Mouse (Mus musculus): ENCODE measurements at regions not wholly inside any gene's neighbourhood (a gene's known extent, or its start where the extent isn't known, plus 50 kb on each side); places are given as distances from the start of the nearest gene placed in this dataset.

DNA sequence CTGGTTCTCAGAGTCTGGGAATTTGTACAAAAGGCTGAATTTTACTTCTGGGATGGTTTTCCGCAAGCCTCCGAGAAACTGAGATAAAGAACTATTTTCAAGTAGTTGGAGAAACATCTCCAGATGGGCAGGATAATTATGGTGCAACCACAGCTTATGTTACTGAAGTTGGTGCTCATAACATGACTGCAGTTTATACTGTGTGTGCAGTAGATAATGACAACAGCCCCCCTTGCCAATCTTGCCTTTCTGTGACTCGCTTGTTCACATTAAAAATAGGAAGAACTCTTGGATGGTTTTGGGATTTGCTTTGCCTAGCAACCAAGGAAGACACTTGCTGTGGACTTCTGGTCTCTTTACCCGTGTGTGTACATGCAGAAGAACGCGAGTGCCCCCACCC lies 72.4 kb upstream of the Psmd7 start:
- no peak for DNase-seq (ENCODE audit: low spot score)
- no peaks in the 10 kb centered on the region for H3K9me3 ChIP-seq (ENCODE audit: control insufficient read depth, low read length)
- WGBS = 77% methylated on average over 6 of the region's 6 CpGs
- no peak overlapping the region for H3K4me2 ChIP-seq
- no peak overlapping the region for H3K9ac ChIP-seq (ENCODE audit: low read depth, low read length)
- ATAC-seq (replicated peaks; ENCODE audit: low FRiP score) = no peak
- H3K36me3 ChIP-seq (ENCODE audit: control insufficient read depth, insufficient read depth, low read length) = no peaks in the 10 kb centered on the region
- H3K4me1 ChIP-seq (replicated peaks; ENCODE audit: control insufficient read depth, insufficient read depth, low read length) = no peaks in the 10 kb centered on the region
- no peak overlapping the region for H3K27ac ChIP-seq (ENCODE audit: low read depth, low read length)
- no peak overlapping the region for H3K4me3 ChIP-seq (ENCODE audit: low read depth, low read length)
- no peaks in the 10 kb centered on the region for H3K27me3 ChIP-seq (replicated peaks; ENCODE audit: control insufficient read depth, insufficient read depth, low read length)

DNA sequence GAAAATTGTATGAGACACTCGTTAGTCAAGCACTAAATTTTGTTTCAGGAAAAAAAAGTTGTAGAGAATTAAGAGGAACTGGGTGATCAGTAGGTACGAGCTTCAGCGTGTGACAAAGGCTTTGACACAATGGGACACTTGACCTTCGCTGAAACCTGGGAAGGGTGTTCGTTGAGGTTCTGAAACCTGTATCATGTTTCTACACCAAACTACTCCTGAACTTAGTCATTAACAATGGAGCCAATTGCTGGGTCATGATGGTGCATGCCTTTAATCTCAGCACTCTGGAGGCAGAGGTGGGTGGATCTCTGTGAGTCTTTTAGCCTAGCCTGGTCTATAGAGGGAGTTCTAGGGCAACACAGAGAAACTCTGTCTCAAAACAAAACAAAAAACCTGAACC lies 81.3 kb upstream of the Psmd7 start:
- no peak overlapping the region for H3K9ac ChIP-seq (ENCODE audit: low read depth, low read length)
- WGBS = 80% methylated on average over 5 of the region's 5 CpGs
- DNase-seq (ENCODE audit: low spot score) = no peak

DNA sequence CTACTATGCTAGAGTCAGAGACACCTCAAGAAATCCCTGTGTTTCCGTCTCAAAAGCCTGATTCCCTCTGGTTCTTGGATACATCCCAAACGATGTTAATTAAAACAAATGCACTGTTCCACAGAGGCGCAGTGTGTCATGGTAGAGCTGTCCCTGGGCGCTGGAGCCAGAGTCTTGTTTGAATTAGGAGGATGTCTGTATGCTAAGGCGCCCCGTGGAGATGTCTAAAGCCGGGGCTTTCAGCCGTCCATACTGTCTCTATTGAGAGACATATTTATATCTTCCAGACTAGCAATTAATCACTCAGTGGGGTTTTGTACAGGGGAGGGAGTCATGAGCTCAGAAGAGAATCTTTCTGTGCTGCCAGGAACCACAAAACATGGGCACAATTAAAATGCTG lies 83.2 kb upstream of the Psmd7 start:
- Histone ChIP-seq H3K9me3 (ENCODE audit: control insufficient read depth, low read length) (no peaks in the 10 kb centered on the region), H3K4me3 (ENCODE audit: low read depth, low read length) (no peak overlapping the region), H3K4me2 (no peak overlapping the region), H3K9ac (ENCODE audit: low read depth, low read length) (no peak overlapping the region), H3K27ac (ENCODE audit: low read depth, low read length) (no peak overlapping the region), H3K4me1 (replicated peaks; ENCODE audit: control insufficient read depth, insufficient read depth, low read length) (no peaks in the 10 kb centered on the region), H3K36me3 (ENCODE audit: control insufficient read depth, insufficient read depth, low read length) (no peaks in the 10 kb centered on the region), H3K27me3 (replicated peaks; ENCODE audit: control insufficient read depth, insufficient read depth, low read length) (no peaks in the 10 kb centered on the region)
- WGBS = 61% methylated on average over 8 of the region's 8 CpGs
- DNase-seq (ENCODE audit: low spot score) (no peak), ATAC-seq (replicated peaks; ENCODE audit: low FRiP score) (no peak)

More for the DNA sequence above, 81.3 kb upstream of the Psmd7 start:
- H3K4me2 ChIP-seq = no peak overlapping the region
- no peak overlapping the region for H3K27ac ChIP-seq (ENCODE audit: low read depth, low read length)
- no peaks in the 10 kb centered on the region for H3K4me1 ChIP-seq (replicated peaks; ENCODE audit: control insufficient read depth, insufficient read depth, low read length)
- no peak for ATAC-seq (replicated peaks; ENCODE audit: low FRiP score)
- H3K9me3 ChIP-seq (ENCODE audit: control insufficient read depth, low read length) = no peaks in the 10 kb centered on the region
- no peaks in the 10 kb centered on the region for H3K27me3 ChIP-seq (replicated peaks; ENCODE audit: control insufficient read depth, insufficient read depth, low read length)
- no peak overlapping the region for H3K4me3 ChIP-seq (ENCODE audit: low read depth, low read length)
- H3K36me3 ChIP-seq (ENCODE audit: control insufficient read depth, insufficient read depth, low read length) = no peaks in the 10 kb centered on the region

DNA sequence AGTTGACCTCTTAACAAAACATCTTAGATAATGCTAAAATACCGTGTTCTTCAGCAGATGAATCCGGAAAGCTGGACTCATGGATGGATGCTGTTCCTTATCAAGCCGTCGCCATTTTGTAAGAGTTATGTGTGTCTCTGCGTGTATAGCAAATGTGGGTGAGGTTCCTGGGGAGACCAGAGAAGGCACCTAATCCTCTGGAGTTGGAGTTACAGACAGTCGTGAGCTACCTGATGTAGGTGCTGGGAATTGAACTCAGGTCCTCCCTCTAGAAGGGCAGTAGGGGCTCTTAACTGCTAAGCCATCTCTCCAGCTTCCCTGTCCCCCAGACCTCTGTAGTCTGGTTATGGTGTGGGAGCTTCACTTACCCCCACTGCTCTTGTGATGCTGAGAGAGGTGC lies 84.4 kb upstream of the Psmd7 start:
- Histone ChIP-seq H3K4me1 (replicated peaks; ENCODE audit: control insufficient read depth, insufficient read depth, low read length) (no peaks in the 10 kb centered on the region), H3K4me2 (no peak overlapping the region), H3K27ac (ENCODE audit: low read depth, low read length) (no peak overlapping the region), H3K9me3 (ENCODE audit: control insufficient read depth, low read length) (no peaks in the 10 kb centered on the region), H3K9ac (ENCODE audit: low read depth, low read length) (no peak overlapping the region), H3K4me3 (ENCODE audit: low read depth, low read length) (no peak overlapping the region), H3K36me3 (ENCODE audit: control insufficient read depth, insufficient read depth, low read length) (no peaks in the 10 kb centered on the region), H3K27me3 (replicated peaks; ENCODE audit: control insufficient read depth, insufficient read depth, low read length) (no peaks in the 10 kb centered on the region)
- WGBS = 84% methylated on average over 6 of the region's 6 CpGs
- ATAC-seq (replicated peaks; ENCODE audit: low FRiP score) = no peak
- no peak for DNase-seq (ENCODE audit: low spot score)

DNA sequence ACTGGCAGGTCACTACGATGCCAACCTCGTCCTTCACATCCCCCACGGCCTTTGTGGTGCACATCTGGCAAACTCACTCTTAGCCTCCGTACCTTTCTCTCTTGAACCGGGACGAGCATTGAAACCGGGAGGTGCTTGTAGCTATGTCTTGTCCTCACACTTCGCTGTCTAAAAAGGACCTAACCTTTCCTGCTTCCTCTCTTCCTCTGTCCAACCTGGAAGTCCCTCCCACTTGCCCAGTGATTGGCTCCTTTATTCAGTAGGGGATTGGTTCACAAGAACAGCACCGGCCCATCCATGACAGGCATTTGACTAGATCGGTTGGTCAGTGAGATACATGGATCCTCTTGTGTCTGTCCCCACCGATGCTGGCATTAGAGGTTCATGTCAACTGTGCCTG lies 93.8 kb upstream of the Psmd7 start:
- no peak for ATAC-seq (replicated peaks; ENCODE audit: low FRiP score)
- Histone ChIP-seq H3K4me3 (ENCODE audit: low read depth, low read length) (no peak overlapping the region), H3K9me3 (ENCODE audit: control insufficient read depth, low read length) (no peaks in the 10 kb centered on the region), H3K4me2 (no peak overlapping the region), H3K36me3 (ENCODE audit: control insufficient read depth, insufficient read depth, low read length) (no peaks in the 10 kb centered on the region), H3K27ac (ENCODE audit: low read depth, low read length) (no peak overlapping the region), H3K27me3 (replicated peaks; ENCODE audit: control insufficient read depth, insufficient read depth, low read length) (no peaks in the 10 kb centered on the region), H3K4me1 (replicated peaks; ENCODE audit: control insufficient read depth, insufficient read depth, low read length) (no peaks in the 10 kb centered on the region), H3K9ac (ENCODE audit: low read depth, low read length) (no peak overlapping the region)
- 85% methylated on average over 11 of the region's 11 CpGs for WGBS
- no peak for DNase-seq (ENCODE audit: low spot score)

DNA sequence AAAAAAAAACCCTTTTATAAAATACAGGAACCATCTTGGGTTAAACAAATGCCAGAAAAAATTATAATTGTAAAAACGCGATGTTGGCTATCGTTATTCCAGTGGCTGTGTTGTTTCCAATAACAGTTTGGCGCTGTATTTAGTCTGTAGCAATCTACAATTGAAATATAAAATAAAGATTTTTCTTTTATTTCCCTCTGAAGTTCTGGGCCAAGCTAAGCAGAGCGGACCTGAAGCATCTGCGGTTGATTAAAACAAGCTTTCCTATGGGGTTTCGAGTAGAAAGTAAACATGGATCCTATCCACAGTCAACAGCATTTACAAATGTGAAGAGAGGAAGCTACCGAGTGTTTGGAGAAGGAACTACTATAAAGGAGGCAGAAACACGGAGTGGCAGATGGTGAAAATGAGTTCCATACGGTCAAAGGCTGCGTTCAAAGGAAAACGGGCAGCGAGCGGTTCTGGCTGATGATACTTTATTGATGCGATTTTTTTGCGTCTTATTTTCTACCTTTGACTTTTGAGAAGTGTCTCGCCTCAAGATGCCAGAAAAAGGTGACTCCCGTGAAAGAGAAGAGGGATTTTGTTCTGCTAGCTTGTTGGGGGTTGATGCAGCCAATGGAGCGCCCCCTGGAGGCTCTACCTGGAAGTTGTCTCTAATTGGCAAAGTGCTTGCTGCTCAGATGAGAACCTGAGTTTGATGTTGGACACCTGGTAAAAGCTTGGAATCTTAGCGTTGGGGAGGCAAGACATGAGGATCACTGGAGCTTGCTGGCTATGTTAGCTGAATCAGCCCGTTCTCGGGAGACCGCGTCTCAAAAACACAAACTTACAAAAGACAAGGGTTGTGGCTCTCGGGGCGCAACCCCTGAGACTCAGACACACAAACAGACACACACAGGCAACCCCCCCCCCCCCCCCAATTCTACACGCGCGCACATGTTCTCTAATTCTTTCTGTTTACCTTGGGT lies 96.7 kb upstream of the Psmd7 start:
- H3K9me3 ChIP-seq (ENCODE audit: control insufficient read depth, low read length) = no peaks in the 10 kb centered on the region
- H3K4me2 ChIP-seq = no peak overlapping the region
- DNase-seq (ENCODE audit: low spot score) = no peak
- ATAC-seq (replicated peaks; ENCODE audit: low FRiP score) = no peak
- no peak overlapping the region for H3K27ac ChIP-seq (ENCODE audit: low read depth, low read length)
- no peak overlapping the region for H3K9ac ChIP-seq (ENCODE audit: low read depth, low read length)
- no peak overlapping the region for H3K4me3 ChIP-seq (ENCODE audit: low read depth, low read length)
- H3K27me3 ChIP-seq (replicated peaks; ENCODE audit: control insufficient read depth, insufficient read depth, low read length) = no peaks in the 10 kb centered on the region
- no peaks in the 10 kb centered on the region for H3K4me1 ChIP-seq (replicated peaks; ENCODE audit: control insufficient read depth, insufficient read depth, low read length)
- no peaks in the 10 kb centered on the region for H3K36me3 ChIP-seq (ENCODE audit: control insufficient read depth, insufficient read depth, low read length)
- WGBS = 63% methylated on average over 29 of the region's 29 CpGs

DNA sequence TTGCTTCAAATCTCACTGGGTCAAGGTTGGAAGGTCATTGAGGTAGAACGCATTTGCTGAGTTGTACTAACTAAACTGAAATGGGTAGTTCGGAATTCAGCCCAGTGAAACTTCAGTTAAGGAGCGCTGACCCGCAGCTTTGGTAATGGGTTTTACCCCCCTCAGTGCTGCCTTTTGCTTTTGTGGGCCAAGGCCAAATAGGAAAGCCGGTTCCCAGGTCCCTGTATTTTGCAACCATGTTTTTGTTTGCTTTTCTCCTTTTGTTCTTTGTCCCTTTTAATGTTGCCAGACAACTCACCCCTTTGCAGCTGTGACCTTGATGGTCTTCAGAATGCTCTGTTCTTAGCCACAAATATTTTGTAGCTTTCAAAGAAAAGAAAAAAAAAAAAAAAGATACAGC lies 98.7 kb upstream of the Psmd7 start:
- Histone ChIP-seq H3K27me3 (replicated peaks; ENCODE audit: control insufficient read depth, insufficient read depth, low read length) (no peaks in the 10 kb centered on the region), H3K36me3 (ENCODE audit: control insufficient read depth, insufficient read depth, low read length) (no peaks in the 10 kb centered on the region), H3K4me3 (ENCODE audit: low read depth, low read length) (no peak overlapping the region), H3K9ac (ENCODE audit: low read depth, low read length) (no peak overlapping the region), H3K4me1 (replicated peaks; ENCODE audit: control insufficient read depth, insufficient read depth, low read length) (no peaks in the 10 kb centered on the region), H3K4me2 (no peak overlapping the region), H3K27ac (ENCODE audit: low read depth, low read length) (no peak overlapping the region), H3K9me3 (ENCODE audit: control insufficient read depth, low read length) (no peaks in the 10 kb centered on the region)
- DNase-seq (ENCODE audit: low spot score) (no peak), ATAC-seq (replicated peaks; ENCODE audit: low FRiP score) (no peak)
- 72% methylated on average over 5 of the region's 5 CpGs for WGBS

DNA sequence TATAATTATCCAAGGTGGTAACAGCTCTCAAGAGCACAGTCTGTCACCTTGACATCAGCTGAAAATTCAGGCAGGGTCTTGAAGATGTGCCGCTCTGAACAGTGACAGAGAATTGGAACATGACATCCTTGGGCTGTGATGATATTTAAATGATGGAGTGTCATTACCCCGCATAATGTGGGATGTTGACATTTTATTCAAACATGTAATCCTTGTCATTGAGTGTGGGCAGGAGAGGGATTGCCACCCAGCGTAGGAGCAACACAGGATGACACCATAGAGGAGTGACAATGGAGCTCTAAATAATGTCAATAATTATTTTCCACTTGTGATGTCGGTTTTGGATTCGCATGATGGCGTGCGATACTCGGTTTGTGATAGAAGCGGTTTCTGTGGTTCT lies 99.3 kb upstream of the Psmd7 start:
- H3K27me3 ChIP-seq (replicated peaks; ENCODE audit: control insufficient read depth, insufficient read depth, low read length) = no peaks in the 10 kb centered on the region
- no peak for DNase-seq (ENCODE audit: low spot score)
- no peak overlapping the region for H3K4me3 ChIP-seq (ENCODE audit: low read depth, low read length)
- no peak for ATAC-seq (replicated peaks; ENCODE audit: low FRiP score)
- no peak overlapping the region for H3K4me2 ChIP-seq
- H3K9me3 ChIP-seq (ENCODE audit: control insufficient read depth, low read length) = no peaks in the 10 kb centered on the region
- no peak overlapping the region for H3K9ac ChIP-seq (ENCODE audit: low read depth, low read length)
- no peaks in the 10 kb centered on the region for H3K36me3 ChIP-seq (ENCODE audit: control insufficient read depth, insufficient read depth, low read length)
- H3K27ac ChIP-seq (ENCODE audit: low read depth, low read length) = no peak overlapping the region
- no peaks in the 10 kb centered on the region for H3K4me1 ChIP-seq (replicated peaks; ENCODE audit: control insufficient read depth, insufficient read depth, low read length)
- WGBS = 91% methylated on average over 9 of the region's 9 CpGs

DNA sequence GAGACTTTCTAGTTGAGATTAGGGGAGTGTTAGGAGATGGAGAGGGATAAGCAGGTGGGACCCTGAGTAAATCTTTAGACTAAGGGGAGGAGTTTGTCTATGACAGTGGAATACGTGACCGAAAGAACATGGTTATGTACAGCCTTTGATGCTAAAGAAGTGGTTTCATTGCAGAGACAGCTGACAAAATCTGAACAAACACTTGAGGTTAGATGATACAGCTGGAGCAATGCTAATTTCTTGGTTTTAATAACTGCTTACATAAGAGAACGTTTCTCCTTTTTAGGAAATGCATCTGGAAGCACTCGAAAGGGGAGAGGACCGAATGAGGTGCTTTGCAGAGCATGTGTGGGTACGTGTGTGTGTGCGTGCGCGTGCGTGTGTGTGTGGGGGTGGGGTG lies 100.8 kb upstream of the Psmd7 start:
- no peak overlapping the region for H3K4me3 ChIP-seq (ENCODE audit: low read depth, low read length)
- DNase-seq (ENCODE audit: low spot score) (no peak), ATAC-seq (replicated peaks; ENCODE audit: low FRiP score) (no peak)
- H3K4me2 ChIP-seq = no peak overlapping the region
- no peak overlapping the region for H3K9ac ChIP-seq (ENCODE audit: low read depth, low read length)
- H3K27me3 ChIP-seq (replicated peaks; ENCODE audit: control insufficient read depth, insufficient read depth, low read length) = no peaks in the 10 kb centered on the region
- no peak overlapping the region for H3K27ac ChIP-seq (ENCODE audit: low read depth, low read length)
- 93% methylated on average over 10 of the region's 10 CpGs for WGBS
- no peaks in the 10 kb centered on the region for H3K9me3 ChIP-seq (ENCODE audit: control insufficient read depth, low read length)
- no peaks in the 10 kb centered on the region for H3K36me3 ChIP-seq (ENCODE audit: control insufficient read depth, insufficient read depth, low read length)
- H3K4me1 ChIP-seq (replicated peaks; ENCODE audit: control insufficient read depth, insufficient read depth, low read length) = no peaks in the 10 kb centered on the region

Data from liver, embryonic 11.5 days (tissue).